Mouse (Mus musculus) erythroid progenitor cell, adult 5-6 weeks (primary cell): ENCODE measurements around the gene Ano4. TPM values are rescaled to one million over a fixed set of nuclear protein-coding genes. Genes with fewer than 3 reads are reported as not detected.
"Not testable (repeated sequence)": the region's sequence is repeated elsewhere in the genome, so short reads cannot be mapped to it uniquely, and the experiment has no call there.

Experiments used
- ATAC-seq: replicated peaks from 2 replicates; pipeline ENCODE4 v1.8.0; 2016; ENCODE audit warnings: moderate number of reproducible peaks, mild to moderate bottlenecking, moderate TSS enrichment, inconsistent platforms; ENCODE audit not compliant: poor library complexity, low FRiP score, severe bottlenecking
- total RNA-seq, 2 experiments: library from RNA; stranded (forward) in 1 of 2; stranded (reverse) in 1 of 2; fragments of 150-400 nt in 1 of 2; fragments of 186-747, 209-891 nt in 1 of 2; gene quantifications; 2 replicates each; pipeline versions ENCODE4 v1.2.3 to v1.2.4; 2015 to 2017; ENCODE audit warnings: low replicate concordance in 2 of 2

Ano4 gene
- total RNA-seq, 2 experiments from 2014 or later: not detected

DNA sequence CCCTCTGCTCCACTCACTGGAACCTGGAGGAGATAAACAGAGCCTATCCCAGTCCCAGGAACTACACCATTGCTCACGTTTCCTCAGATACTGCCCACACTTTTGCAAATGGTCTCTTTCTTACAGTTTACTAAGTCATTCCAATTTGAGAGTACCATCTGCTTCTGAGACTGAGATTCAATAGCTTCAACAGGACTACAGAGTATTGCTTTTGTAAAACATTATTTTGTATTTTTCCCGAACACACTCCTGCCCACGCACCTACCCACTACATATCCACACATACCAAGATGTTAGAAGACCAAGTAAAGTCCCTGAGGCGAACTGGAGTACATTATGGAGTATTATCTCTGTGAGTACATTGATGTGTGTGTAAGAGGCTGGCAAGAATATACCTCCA, 166.6 kb downstream of the Ano4 start:
- no peak for ATAC-seq

DNA sequence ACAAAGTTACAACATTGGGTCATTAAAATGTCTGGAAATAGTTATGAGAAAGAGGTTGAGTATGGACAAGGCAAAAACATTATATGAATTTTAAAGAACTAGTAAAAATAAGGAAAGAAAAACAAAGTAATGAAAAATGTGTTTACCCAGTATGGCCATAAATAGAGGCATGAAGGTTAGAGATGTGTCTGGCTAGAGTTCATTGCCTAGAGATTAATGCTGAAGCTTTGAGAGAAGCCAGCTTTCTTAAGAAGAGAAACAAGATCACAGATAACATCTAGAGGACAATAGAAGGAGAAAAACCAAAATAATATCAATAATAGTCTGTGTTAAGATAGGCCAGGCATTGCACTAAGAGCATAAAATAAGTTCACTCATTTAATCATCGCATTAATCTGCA, 180.0 kb downstream of the Ano4 start:
- ATAC-seq: no peak

DNA sequence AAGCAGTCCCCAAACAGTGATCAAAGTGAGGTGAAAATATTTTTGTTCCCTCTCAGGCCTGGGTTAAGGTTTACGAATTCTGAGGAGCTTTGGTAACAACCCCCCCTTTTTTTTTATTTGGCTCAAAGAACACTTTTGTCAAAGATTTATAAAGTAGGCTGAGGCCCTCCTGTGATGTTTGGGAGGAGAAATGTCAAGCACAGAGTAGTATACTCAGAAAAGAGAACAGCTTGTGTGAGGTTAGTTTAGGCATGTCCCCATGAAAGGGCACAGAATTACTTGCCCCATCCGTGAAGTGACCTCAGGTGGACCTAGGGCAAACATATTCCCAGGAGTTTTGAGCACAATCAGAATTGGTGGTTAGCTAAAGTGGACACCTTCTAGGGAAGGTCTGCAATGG, 189.1 kb downstream of the Ano4 start:
- ATAC-seq: no peak

DNA sequence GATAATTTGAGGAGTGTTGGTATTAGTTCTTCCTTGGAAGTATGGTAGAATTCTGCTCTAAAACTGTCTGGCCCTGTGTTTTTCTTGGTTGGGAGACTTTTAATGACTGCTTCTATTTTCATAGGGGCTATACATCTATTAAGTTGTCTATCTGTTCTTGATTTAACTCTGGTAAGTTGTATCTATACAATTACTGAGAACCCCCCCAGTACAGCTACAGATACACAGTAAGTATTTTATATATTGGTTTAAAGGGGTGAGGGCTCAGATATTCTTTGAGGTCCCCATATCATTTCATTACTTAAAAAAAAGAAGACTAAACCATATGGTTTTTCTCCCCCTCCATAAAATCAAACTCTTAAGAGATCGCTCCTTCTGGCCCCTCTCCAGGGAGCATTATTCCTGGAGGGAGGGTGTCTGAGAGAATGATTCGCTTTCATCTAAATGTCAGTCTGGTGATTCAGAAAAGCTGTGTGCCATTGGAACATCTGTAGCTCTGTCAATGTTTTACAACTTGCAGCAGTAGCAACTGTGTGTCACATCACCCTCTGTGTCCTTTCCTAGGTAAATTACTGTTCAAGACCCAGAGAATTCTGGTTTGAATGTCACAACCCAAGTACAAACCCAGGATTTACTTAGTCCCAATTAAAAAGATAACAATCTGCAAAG, 189.6 kb downstream of the Ano4 start:
- ATAC-seq: no peak

DNA sequence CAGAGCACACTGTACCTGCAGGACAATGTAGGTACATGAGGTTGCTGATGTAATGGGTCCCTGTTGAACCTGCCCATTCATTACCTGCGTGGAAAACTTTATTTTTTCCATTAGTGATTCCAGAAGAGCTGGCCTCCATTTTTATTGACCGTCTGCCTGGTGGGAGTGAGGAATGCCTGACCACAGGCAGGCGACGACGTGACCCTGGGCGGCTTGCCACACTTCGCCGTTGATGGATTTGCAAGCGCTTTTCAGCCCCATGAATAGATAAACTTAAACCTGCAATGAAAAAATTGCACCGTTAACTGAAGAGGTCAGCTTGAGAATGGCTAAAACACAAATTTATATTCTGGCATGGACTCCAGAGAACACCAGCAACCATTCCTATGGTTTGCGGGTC, 195.4 kb downstream of the Ano4 start:
- ATAC-seq: no peak

DNA sequence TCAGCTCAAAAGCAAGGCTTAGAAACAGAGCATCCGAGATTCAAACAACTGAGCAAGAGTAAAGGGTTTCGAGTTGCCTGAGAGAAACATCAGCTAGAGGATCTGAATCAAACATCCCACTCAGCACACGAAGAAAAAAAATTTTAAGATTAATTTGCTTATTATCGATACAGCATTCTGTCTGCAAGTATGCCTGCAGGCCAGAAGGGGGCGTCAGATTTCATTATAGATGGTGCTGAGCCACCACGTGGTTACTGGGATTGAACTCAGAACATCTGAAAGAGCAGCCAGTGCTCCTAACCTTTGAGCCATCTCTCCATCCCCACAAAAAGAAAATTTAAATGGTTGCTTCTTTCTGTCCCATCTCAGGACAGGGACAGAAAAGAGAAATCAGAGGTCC, 223.2 kb downstream of the Ano4 start:
- no peak for ATAC-seq

DNA sequence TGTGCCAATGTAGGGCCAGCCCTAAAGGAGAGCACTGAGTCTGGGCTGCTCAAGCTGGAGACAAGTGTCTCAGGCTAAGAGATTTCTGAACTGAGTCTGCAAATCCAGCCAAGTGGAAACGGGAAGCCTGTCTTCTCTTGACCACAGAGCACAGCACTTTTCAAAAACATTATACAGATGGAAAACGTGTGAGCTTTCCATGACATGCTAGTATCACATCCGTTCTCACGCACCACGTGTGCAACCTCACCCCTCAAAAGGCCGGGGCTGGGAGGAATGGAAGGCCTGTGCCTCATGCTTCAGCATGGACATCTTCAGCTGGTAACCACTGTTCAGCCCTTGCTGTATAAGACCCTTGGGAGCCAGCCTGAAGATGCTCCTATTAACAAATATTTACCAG, 230.2 kb downstream of the Ano4 start:
- no peak for ATAC-seq

DNA sequence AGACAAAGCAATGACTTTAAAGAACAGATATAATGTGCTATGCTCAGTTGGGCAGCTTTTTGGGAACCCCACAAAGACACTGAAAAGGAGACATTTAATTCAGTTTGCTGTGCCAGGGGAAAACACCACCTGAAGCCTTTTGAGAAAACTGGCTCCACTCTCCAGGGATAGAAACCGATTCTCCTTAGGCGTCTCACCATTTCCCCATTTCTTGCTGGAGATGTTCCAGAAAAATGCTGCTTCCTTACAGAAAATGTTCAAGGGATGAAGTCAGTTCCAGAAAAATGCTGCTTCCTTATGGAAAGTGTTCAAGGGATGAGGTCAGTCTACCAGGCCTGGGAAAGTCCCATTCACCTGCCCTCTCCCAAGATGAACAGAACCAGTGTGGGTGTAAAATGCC, 233.1 kb downstream of the Ano4 start:
- ATAC-seq: no peak

DNA sequence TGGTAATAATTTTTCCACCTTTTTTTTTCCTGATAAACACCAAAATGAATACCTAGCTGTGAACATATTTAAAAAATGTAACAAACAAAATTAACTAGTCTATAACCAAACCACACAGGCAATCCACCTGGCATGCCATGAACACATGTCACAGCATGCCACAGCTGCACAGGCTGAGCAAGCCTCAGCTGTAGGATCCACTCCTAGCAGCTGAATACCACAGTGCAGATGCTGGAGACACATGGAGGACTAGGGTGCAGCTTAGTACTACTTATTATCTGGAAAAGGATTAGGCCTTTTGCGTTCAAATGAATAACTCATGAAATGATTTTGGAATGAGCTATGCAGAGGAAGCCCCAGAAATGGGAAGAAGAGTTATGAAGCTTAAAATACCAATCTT, 233.6 kb downstream of the Ano4 start:
- ATAC-seq: no peak

DNA sequence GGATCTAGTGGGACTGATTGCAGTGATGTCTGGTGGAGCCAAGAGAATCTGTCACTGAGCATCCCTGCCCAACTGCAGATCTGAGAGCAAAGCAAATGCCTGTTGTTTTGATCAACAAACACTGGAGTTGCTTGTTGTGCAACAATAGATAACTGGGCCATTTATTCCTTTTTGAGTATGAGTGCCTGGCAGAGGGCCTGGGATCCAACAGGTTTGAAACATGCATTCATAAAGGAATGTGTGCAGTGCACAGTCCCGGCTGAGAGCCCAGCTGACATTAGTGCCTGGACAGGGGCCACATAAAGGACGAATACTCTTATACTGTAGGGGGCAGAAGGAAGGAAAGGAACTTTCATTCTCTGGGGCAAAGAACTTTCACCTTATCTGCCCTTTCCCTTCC, 241.0 kb downstream of the Ano4 start:
- ATAC-seq: no peak

DNA sequence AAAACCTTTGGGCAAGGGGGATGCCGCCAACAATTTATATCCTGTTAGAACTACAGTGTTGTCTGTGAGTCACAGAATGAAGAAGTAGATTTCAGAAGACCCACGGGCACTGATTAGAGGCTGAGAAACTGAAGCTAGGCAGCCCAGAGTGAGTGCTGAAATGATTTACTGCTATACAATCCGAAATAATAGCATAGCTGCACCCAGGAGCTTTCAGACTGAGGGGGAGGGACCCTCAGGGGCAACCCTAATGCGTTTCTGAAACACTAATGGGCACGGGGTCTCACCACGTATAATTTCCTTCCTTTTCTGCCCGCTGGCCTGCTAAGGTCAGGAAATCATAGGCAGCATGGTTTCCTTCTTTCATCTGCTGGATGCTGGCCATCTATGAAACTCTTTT, 242.5 kb downstream of the Ano4 start:
- ATAC-seq: no peak

DNA sequence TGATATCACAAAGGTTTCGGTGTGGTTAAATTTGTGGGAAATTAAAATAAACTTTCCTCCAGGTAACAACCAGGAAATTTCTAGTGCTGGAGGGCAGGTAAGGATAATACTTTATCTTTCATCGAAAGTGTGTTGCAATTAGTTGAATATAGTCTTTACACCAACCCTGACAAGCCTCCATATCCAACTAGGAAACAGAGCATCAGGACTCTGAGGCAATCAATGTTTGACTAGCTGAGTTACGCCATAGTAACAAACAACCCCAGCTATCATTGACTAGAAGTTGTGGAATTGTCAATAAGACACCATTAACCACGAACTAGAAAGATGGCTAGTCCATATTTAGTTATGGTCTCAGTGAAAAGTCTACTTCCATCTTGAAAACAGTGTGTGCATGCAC, 246.4 kb downstream of the Ano4 start:
- ATAC-seq: no peak

DNA sequence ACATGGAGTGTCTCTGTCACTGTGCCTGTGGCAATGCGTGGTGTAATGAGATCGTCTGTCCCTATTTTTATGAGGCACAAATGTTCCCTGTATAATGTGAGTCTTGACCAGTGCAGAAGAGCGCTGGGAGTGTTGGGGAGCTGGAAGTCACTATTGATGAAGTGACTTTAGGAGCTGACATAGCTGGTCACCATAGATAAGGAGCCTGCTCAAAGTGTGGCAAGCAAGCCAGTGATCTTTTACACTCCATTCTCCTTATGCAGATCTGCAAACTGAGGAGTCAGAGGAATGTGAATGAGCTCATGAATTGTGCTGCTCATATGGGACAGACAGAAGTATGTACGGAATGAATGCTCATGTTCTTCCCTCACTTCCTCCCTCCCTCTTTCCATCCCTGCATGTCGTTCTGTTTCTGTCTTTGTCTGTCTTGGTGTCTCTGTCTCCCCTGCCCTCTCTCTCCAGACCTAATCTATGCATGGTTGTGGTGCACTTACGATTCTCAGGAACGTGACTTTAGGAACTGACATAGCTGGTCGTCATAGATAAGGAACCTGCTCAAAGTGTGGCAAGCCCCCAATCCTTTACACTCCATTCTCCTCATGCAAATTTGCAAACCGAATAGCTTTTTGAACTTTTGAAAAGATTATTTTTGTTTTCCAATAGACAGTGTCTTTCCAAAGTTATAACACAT, 252.1 kb downstream of the Ano4 start:
- no peak for ATAC-seq

DNA sequence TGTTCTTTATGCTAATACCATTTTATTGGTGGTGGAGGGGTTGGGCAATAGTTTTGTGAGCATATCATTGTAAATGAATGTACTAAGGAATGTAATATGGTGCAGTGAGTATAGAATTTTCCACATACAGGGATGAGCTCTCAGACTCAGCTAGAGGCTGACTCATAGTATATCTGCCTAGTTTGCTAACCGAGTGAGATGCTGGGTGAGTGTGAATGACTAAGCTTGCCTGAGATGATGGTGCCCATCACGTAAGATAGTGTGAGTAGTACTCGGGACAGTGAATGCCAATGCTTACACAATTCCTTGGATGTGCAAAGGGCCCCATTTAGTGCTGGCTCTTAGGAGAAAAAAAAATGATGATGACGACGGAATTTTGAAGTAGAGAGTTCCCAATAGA, 267.1 kb downstream of the Ano4 start:
- no peak for ATAC-seq

DNA sequence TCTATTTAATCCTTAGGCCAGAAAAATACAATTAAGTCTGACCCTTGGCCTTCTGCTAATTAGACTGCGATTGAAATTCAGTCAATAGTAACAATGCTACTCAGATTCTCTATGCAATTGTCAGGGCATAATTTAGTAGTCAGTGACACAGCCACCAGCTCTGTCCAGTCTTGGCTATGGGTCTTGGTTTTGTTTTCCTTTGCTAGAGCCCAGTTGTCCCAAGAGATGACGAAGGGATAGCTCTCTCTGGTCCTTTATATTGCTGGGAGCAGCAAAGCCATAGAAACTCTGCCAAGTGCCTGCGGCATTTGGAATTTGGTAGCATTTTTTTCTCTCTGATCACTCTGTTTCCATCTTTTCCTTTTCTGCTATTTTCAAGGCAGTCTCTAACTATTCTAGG, 288.7 kb downstream of the Ano4 start:
- ATAC-seq: no peak

DNA sequence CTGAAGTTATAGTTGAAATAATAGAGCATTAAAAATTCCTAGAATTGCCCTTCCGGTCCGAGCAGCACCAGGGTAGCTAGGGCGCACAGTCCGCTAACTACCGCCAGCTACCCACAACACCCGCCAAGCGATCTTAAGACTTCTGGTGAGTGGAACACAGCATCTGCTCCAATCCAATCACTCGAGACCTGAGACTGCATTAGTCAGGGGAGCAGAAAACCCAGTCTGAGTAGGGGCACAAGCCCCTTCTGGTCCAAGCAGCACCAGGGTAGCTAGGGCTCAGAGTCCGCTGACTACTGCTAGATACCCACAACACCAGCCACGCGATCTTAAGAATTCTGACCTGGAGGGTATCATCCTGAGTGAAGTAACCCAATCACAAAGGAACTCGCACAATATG, 299.6 kb downstream of the Ano4 start:
- not testable (repeated sequence) for ATAC-seq

DNA sequence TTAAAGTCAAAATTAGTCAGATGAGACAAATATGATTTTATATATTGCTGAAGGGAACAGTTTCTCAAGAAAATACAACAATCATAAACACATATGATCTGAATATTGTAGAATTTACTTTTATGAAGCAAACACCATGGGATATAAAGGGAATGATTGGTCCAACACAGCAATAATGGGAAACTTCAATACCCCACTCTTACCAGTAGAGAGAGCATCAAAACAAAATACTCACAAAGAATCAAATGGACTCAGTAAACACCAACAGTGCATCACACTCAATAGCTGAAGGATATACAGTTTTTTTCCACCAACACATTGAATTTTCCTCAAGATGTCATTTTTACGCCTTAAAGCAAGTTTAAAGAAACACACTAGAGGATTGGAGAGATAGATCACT, 300.4 kb downstream of the Ano4 start:
- ATAC-seq: no peak

DNA sequence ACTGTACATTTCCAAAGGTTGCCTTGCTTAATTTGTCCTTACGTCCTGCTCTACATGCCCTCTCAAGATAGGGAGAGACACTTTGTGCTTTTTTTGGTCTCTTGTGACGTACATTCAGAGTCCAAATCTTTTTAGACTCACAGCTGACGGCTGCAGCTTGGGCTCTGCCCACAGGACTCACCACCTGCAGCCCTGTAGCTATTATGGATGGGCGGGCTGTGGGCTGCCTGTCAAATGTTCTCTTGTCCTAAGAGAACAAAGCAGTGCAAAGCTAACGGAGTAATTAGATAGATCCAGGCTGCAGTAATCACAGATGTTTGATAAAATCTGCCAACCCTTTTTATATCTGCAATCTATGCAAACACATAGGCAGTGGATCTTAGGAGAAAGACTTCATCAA, 325.6 kb downstream of the Ano4 start:
- ATAC-seq: no peak

DNA sequence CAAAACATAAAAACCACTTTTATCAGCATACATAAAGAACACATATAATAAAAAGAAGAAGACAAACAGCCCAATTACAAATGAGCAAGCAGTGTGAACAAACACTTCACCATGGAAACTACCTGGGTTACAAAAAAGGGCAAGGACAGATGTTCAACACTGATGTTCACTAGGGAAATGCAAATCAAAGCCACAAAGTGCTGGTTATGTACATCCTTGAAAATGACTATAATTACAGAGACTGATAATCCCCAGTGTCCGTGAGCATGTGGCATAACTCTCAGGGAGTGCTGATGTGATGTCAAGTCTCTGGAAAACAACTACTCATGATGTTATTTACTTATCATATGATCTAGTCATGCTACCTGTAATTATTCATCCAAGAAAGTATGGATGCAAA, 336.3 kb downstream of the Ano4 start:
- no peak for ATAC-seq

DNA sequence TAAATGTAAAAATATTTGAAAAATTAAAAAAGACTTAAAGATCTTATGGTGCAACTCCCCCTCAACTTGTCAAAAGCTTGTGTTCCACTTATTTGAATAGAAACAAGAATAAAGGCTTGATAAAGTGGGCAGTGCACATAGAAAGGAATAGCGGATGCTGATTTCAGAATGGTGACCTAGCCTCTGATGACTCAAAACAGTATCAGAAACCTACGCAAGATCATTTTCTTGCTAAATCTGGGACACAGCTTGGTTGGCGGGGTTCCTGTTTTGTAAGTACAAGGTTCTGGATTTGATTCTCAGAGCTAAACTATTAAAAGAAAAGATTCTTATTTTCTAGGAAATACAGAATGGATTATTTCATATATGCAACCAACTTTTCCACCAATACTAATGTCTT, 340.0 kb downstream of the Ano4 start:
- no peak for ATAC-seq

DNA sequence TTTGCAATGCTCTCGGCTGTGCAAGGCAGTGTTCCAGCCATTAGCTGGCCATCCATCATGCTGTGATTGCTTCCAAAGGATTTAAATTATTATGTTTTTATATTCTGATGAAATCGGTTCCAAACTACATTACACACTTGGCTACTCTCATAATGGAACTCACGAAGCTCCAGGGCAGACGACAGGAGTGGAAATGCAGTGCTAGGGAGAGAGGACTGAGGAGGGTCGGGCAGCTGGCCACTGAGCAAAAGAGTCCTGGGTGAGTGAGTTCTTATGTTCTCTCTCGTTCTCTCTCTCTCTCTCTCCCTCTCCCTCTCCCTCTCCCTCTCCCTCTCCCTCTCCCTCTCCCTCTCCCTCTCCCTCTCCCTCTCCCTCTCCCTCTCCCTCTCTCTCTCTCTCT, 357.6 kb downstream of the Ano4 start:
- no peak for ATAC-seq

DNA sequence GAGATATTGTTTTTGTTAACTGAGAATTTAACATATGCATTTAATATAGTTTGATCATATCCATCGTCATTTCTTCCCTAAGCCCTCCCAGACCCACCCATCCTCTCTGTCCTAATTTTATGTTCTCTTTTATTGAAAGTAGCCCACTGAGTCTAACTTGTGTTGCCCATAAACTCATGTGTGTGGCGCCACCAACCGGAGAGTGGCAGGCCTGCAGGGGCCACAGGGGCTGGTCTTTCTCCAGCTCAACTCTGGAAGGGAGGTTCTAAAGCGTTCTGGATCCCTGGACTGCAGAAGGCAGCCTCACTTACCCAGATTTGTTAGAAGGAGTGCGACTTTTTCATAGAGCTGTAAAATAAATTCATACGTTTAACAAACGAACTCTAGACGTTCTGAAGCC, 361.1 kb downstream of the Ano4 start:
- no peak for ATAC-seq
